In genomic region chr1:185256753-185257152, GRCm38 (mm10) we compare ENCODE assay signal across 11 mouse cellular contexts. TPM values are rescaled to one million over a fixed set of nuclear protein-coding genes. Genes with fewer than 3 reads are reported as not detected.
DNase-seq lines count a peak whose midpoint lies in the region; ATAC-seq and TF ChIP-seq lines count a peak whose summit lies in the region.
"Had no signal": no experiment of that assay in that cellular context is flagged by ENCODE, and none has a peak within 500 bp of the region (broad histone marks: within the 10 kb centered on the region; RNA-seq: fewer than 3 reads in every experiment).

No protein-coding gene starts in this region.

- 58% methylated on average over 3 of the region's 3 CpGs for WGBS in lung, adult 2 months
- 60% methylated on average over 3 of the region's 3 CpGs for WGBS in kidney, adult 2 months
- WGBS in liver, adult 2 months, result 43% methylated on average over 3 of the region's 3 CpGs

- H3K9ac ChIP-seq in liver, adult 2 months (ENCODE audit: low read depth, low read length), result no peak overlapping the region
- H3K9ac ChIP-seq: neural tube, embryonic 12.5 days had no signal

- peaks cover 4% of the 10 kb centered on the region for H3K36me3 ChIP-seq in kidney, adult 2 months (ENCODE audit: control insufficient read depth, insufficient read depth, low read length)
- H3K36me3 ChIP-seq in liver, adult 2 months (ENCODE audit: control insufficient read depth, insufficient read depth, low read length), result peaks cover 39% of the 10 kb centered on the region

- no peaks in the 10 kb centered on the region for H3K4me1 ChIP-seq in lung, adult 2 months (ENCODE audit: control insufficient read depth, insufficient read depth, low read length)
- H3K4me1 ChIP-seq in kidney, adult 2 months (ENCODE audit: control insufficient read depth, insufficient read depth, low read length), result no peaks in the 10 kb centered on the region
- H3K4me1 ChIP-seq in liver, adult 2 months (ENCODE audit: control insufficient read depth, insufficient read depth, low read length), result no peaks in the 10 kb centered on the region
- H3K4me1 ChIP-seq: neural tube, embryonic 12.5 days had no signal

- H3K27me3 ChIP-seq in kidney, adult 2 months (replicated peaks; ENCODE audit: control insufficient read depth, insufficient read depth, low read length), result no peaks in the 10 kb centered on the region
- H3K27me3 ChIP-seq in liver, adult 2 months (ENCODE audit: control insufficient read depth, insufficient read depth, low read length), result no peaks in the 10 kb centered on the region
- H3K27me3 ChIP-seq: neural tube, embryonic 12.5 days had no signal

- TF ChIP-seq CTCF in lung, adult 2 months (IDR thresholded peaks at IDR 0.05; ENCODE audit: insufficient read depth, low read length), result no peak
- TF ChIP-seq CTCF in kidney, adult 2 months (conservative IDR thresholded peaks at IDR 0.05; ENCODE audit: insufficient read depth, insufficient read length, low read depth, low read length), result no peak
- TF ChIP-seq CTCF in liver, adult 2 months (IDR thresholded peaks at IDR 0.05; ENCODE audit: low read depth, low read length), result no peak

- DNase-seq in lung, adult 18-20 months, result peak; percentile 39 to 50
- no peak for DNase-seq in lung, adult 2 months
- DNase-seq in kidney, adult 2 months, result peak; percentile 62
- peak; percentile 62 for DNase-seq in liver, adult 2 months (ENCODE audit: extremely low read depth, low read depth, low spot score)
- peak; percentile 21 for DNase-seq in skeletal muscle tissue, adult 2 months (ENCODE audit: low read depth, low spot score)
- DNase-seq in frontal cortex, postnatal 25 days (ENCODE audit: low spot score in 2 of 2), result no peak
- DNase-seq: cerebellum, adult 11-12 months; right cerebral cortex, postnatal 4 days had no signal

- no peak for TF ChIP-seq POLR2A in lung, adult 2 months (IDR thresholded peaks at IDR 0.05; ENCODE audit: borderline replicate concordance, extremely low read depth, low read depth, low read length)
- TF ChIP-seq POLR2A in kidney, adult 2 months (IDR thresholded peaks at IDR 0.05; ENCODE audit: low read depth, low read length), result no peak
- TF ChIP-seq POLR2A in liver, adult 2 months (IDR thresholded peaks at IDR 0.05; ENCODE audit: extremely low read depth, insufficient read depth, low read length), result no peak

- no peaks in the 10 kb centered on the region for H3K79me2 ChIP-seq in liver, adult 2 months (ENCODE audit: control insufficient read depth, insufficient read depth, low read length)

- ATAC-seq in megakaryocyte-erythroid progenitor cell, adult 5-6 weeks (replicated peaks; ENCODE audit: low FRiP score, low TSS enrichment, poor library complexity, severe bottlenecking), result no peak
- ATAC-seq: activated CD4-positive, CD25-positive, alpha-beta regulatory T cell, adult 4 months had no signal

- no peak overlapping the region for H3K4me3 ChIP-seq in lung, adult 2 months (replicated peaks; ENCODE audit: extremely low read depth, low read depth, low read length)
- no peak overlapping the region for H3K4me3 ChIP-seq in kidney, adult 2 months (ENCODE audit: insufficient read depth, low read depth, low read length)
- H3K4me3 ChIP-seq in liver, adult 2 months (ENCODE audit: insufficient read depth, low read depth, low read length), result no peak overlapping the region
- H3K4me3 ChIP-seq: neural tube, embryonic 12.5 days had no signal

- no peak overlapping the region for H3K27ac ChIP-seq in kidney, adult 2 months (ENCODE audit: insufficient read depth, low read depth, low read length)
- H3K27ac ChIP-seq in liver, adult 2 months (replicated peaks; ENCODE audit: insufficient read depth, low read depth, low read length), result no peak overlapping the region
- H3K27ac ChIP-seq: neural tube, embryonic 12.5 days had no signal

RNA-seq across cellular contexts. Expression of gene Rab3gap2, which starts 52.8 kb away (rescaled TPM):
- polyA plus RNA-seq in lung, adult 2 months (2012; rRNA removed), result 16.2 and 20.3 TPM in 2 replicates
- 14.5 and 15.3 TPM in 2 replicates for polyA plus RNA-seq in kidney, adult 2 months (2012; rRNA removed)
- 12.4 and 14.0 TPM in 2 replicates for total RNA-seq in liver, adult 2 months (2014; rRNA removed)
- 6.8 and 9.3 TPM in 2 replicates for polyA plus RNA-seq in liver, adult 2 months (2012; rRNA removed)
- 40.5 and 55.1 TPM in 2 replicates for total RNA-seq in megakaryocyte-erythroid progenitor cell, adult 5-6 weeks (2014; fragmentation: Nextera tagmentation)
- 41.1 and 41.6 TPM in 2 replicates for total RNA-seq in megakaryocyte-erythroid progenitor cell, adult 5-6 weeks (2017)

Comparison
In these comparisons a context has a peak if more than half of its experiments do, and no peak if none do; other contexts are left out.
1. DNase-seq: peak in lung, adult 18-20 months (2 of 2), kidney, adult 2 months (single experiment), liver, adult 2 months (single experiment) and skeletal muscle tissue, adult 2 months (single experiment); none in lung, adult 2 months (single experiment) and frontal cortex, postnatal 25 days (0 of 2).